Mouse (Mus musculus) forebrain, embryonic 15.5 days (tissue): ENCODE measurements around the gene Vps45. TPM values are rescaled to one million over a fixed set of nuclear protein-coding genes. Genes with fewer than 3 reads are reported as not detected.
"Not testable (repeated sequence)": the region's sequence is repeated elsewhere in the genome, so short reads cannot be mapped to it uniquely, and the experiment has no call there.

Experiments
- ATAC-seq: fragments of 200-750 bp; cut with Nextera tagmentation; replicated peaks from 2 replicates; pipeline ENCODE4 v1.8.0; 2017; ENCODE audit warnings: mild to moderate bottlenecking, moderate TSS enrichment, moderate library complexity
- H3K27ac ChIP-seq: fragments of 300-500 bp; sonication (generic); replicated peaks from 2 replicates; pipeline ENCODE4 v1.5.1; 2015; ENCODE audit warnings: mild to moderate bottlenecking, inconsistent platforms
- H3K27me3 ChIP-seq: fragments of 300-500 bp; sonication (generic); 2 replicates; pipeline ENCODE4 v1.6.1; 2015; ENCODE audit warnings: inconsistent platforms
- H3K36me3 ChIP-seq: fragments of 300-500 bp; sonication (generic); 2 replicates; pipeline ENCODE4 v1.6.1; 2015; ENCODE audit warnings: mild to moderate bottlenecking, inconsistent platforms
- H3K4me1 ChIP-seq: fragments of 300-500 bp; sonication (generic); 2 replicates; pipeline ENCODE4 v1.6.1; 2015; ENCODE audit warnings: inconsistent platforms
- H3K4me2 ChIP-seq: fragments of 300-500 bp; sonication (generic); replicated peaks from 2 replicates; pipeline ENCODE4 v1.6.1; 2015; ENCODE audit warnings: mild to moderate bottlenecking, inconsistent platforms
- H3K4me3 ChIP-seq: fragments of 300-500 bp; sonication (generic); 2 replicates; pipeline ENCODE4 v1.5.1; 2015; ENCODE audit warnings: mild to moderate bottlenecking, inconsistent platforms
- H3K9ac ChIP-seq: fragments of 300-500 bp; sonication (generic); replicated peaks from 2 replicates; pipeline ENCODE4 v1.6.1; 2015; ENCODE audit warnings: mild to moderate bottlenecking, inconsistent platforms
- H3K9me3 ChIP-seq: fragments of 300-500 bp; sonication (generic); 2 replicates; pipeline ENCODE4 v1.6.1; 2016; ENCODE audit warnings: inconsistent platforms
- WGBS: fragments of 180-500 bp; shearing (Covaris S2); methylation state at CpG from one replicate; pipeline ENCODE4 v1.1.7; 2015; ENCODE audit warnings: mixed read lengths; 5-methylcytosine and 5-hydroxymethylcytosine counted together
- polyA plus RNA-seq: library from polyadenylated mRNA; unstranded; fragments of >200 nt; fragmentation: Nextera tagmentation; extraction: Ambion mirVana; gene quantifications from 2 replicates; pipeline ENCODE4 v1.2.1, GENCODE M21; 2015

Vps45 gene
- polyA plus RNA-seq, 1 experiment from 2014 or later, result 65.6 TPM

- Histone ChIP-seq H3K4me2 (no peak overlapping the region), H3K27me3 (no peaks in the 10 kb centered on the region), H3K4me3 (no peak overlapping the region), H3K9ac (no peak overlapping the region), H3K4me1 (peaks cover 16% of the 10 kb centered on the region), H3K27ac (peak overlapping the region; percentile 27), H3K36me3 (no peaks in the 10 kb centered on the region), H3K9me3 (no peaks in the 10 kb centered on the region)
- 49% methylated on average over 8 of the region's 8 CpGs for WGBS
- ATAC-seq, result 0 out of 2 replicates have a peak, but pooled peaks have one; percentile 16
Observed at GRCm38 (mm10) chr3:95957359-95958148, 100.7 kb downstream of the Vps45 start.

- no peak for ATAC-seq
- no peak overlapping the region for H3K4me3 ChIP-seq
- WGBS, result 93% methylated on average over 5 of the region's 5 CpGs
- H3K4me1 ChIP-seq, result peaks cover 25% of the 10 kb centered on the region
- H3K9ac ChIP-seq, result no peak overlapping the region
- no peak overlapping the region for H3K4me2 ChIP-seq
- no peak overlapping the region for H3K27ac ChIP-seq
- H3K27me3 ChIP-seq, result no peaks in the 10 kb centered on the region
- H3K9me3 ChIP-seq, result no peaks in the 10 kb centered on the region
- no peaks in the 10 kb centered on the region for H3K36me3 ChIP-seq
Observed at GRCm38 (mm10) chr3:95955318-95955717, 102.9 kb downstream of the Vps45 start.

- H3K27me3 ChIP-seq, H3K36me3 ChIP-seq, H3K27ac ChIP-seq, H3K9me3 ChIP-seq, H3K4me3 ChIP-seq, ATAC-seq, H3K4me2 ChIP-seq, H3K9ac ChIP-seq: not testable (repeated sequence)
- H3K4me1 ChIP-seq, result peaks cover 25% of the 10 kb centered on the region
- 90% methylated on average over 12 of the region's 12 CpGs for WGBS
Observed at GRCm38 (mm10) chr3:95954648-95955173, 103.6 kb downstream of the Vps45 start.

GRCm38 (mm10) chr3:95953522-95953921 lies 104.7 kb downstream of the Vps45 start:
- 51% methylated on average over 3 of the region's 3 CpGs for WGBS
- Histone ChIP-seq H3K36me3 (no peaks in the 10 kb centered on the region), H3K27me3 (no peaks in the 10 kb centered on the region), H3K4me3 (no peak overlapping the region), H3K4me1 (peaks cover 25% of the 10 kb centered on the region), H3K27ac (peak overlapping the region; percentile 19), H3K9me3 (no peaks in the 10 kb centered on the region), H3K9ac (no peak overlapping the region), H3K4me2 (no peak overlapping the region)
- no peak for ATAC-seq

GRCm38 (mm10) chr3:95953023-95953422 lies 105.2 kb downstream of the Vps45 start:
- H3K36me3 ChIP-seq, result no peaks in the 10 kb centered on the region
- H3K9me3 ChIP-seq, result no peaks in the 10 kb centered on the region
- peaks cover 25% of the 10 kb centered on the region for H3K4me1 ChIP-seq
- no peaks in the 10 kb centered on the region for H3K27me3 ChIP-seq
- ATAC-seq, result no peak
- no peak overlapping the region for H3K4me2 ChIP-seq
- H3K4me3 ChIP-seq, result no peak overlapping the region
- H3K27ac ChIP-seq, result peak overlapping the region; percentile 19
- no peak overlapping the region for H3K9ac ChIP-seq

- 69% methylated on average over 12 of the region's 12 CpGs for WGBS
- Histone ChIP-seq H3K4me2 (peak overlapping the region; percentile 48), H3K4me1 (peaks cover 17% of the 10 kb centered on the region), H3K9ac (peak overlapping the region; percentile 71), H3K4me3 (peak overlapping the region; percentile 66), H3K27ac (peak overlapping the region; percentile 100)
- H3K9me3 ChIP-seq, H3K36me3 ChIP-seq, H3K27me3 ChIP-seq: not testable (repeated sequence)
- peak; percentile 28 for ATAC-seq
Observed at GRCm38 (mm10) chr3:95951566-95951965, 106.7 kb downstream of the Vps45 start.

GRCm38 (mm10) chr3:95950763-95951551 lies 107.3 kb downstream of the Vps45 start:
- WGBS, result 1% methylated on average over 49 of the region's 49 CpGs
- H3K4me3 ChIP-seq, result peak overlapping the region; percentile 66
- H3K27ac ChIP-seq, result peak overlapping the region; percentile 100
- H3K9me3 ChIP-seq, result no peaks in the 10 kb centered on the region
- peak overlapping the region; percentile 48 for H3K4me2 ChIP-seq
- no peaks in the 10 kb centered on the region for H3K27me3 ChIP-seq
- peak; percentile 97 for ATAC-seq
- peak overlapping the region; percentile 71 for H3K9ac ChIP-seq
- peaks cover 4% of the 10 kb centered on the region; the same call in 1 of the 2 replicates for H3K36me3 ChIP-seq
- H3K4me1 ChIP-seq, result peaks cover 17% of the 10 kb centered on the region

Other genes starting within 250 kb of the Vps45 start
- 21.9 and 22.1 TPM in 2 replicates for gene Rprd2, start 239.6 kb downstream of the Vps45 start, polyA plus RNA-seq
- gene Prpf3, start 202.6 kb downstream of the Vps45 start, polyA plus RNA-seq, result 42.9 and 43.0 TPM in 2 replicates
- gene Mrps21, start 186.9 kb downstream of the Vps45 start, polyA plus RNA-seq, result 294 and 306 TPM in 2 replicates
- gene Ciart, start 176.2 kb downstream of the Vps45 start, polyA plus RNA-seq, result 4.3 TPM in 2 replicates
- gene BC028528, start 166.5 kb downstream of the Vps45 start, polyA plus RNA-seq, result 12.7 and 14.7 TPM in 2 replicates
- gene Aph1a, start 164.5 kb downstream of the Vps45 start, polyA plus RNA-seq, result 31.3 and 39.8 TPM in 2 replicates
- 10.5 and 14.0 TPM in 2 replicates for gene Car14, start 153.8 kb downstream of the Vps45 start, polyA plus RNA-seq
- gene Anp32e, start 129.2 kb downstream of the Vps45 start, polyA plus RNA-seq, result 196 and 207 TPM in 2 replicates
- gene Plekho1, start 62.5 kb downstream of the Vps45 start, polyA plus RNA-seq, result 87.6 and 90.5 TPM in 2 replicates
- gene Otud7b, start 46.1 kb upstream of the Vps45 start, polyA plus RNA-seq, result 8.3 and 9.8 TPM in 2 replicates
- gene Mtmr11, start 103.5 kb upstream of the Vps45 start, polyA plus RNA-seq, result 10.0 and 11.2 TPM in 2 replicates
- gene Sf3b4, start 113.9 kb upstream of the Vps45 start, polyA plus RNA-seq, result 151 and 155 TPM in 2 replicates
- 69.1 and 73.3 TPM in 2 replicates for gene Sv2a, start 122.7 kb upstream of the Vps45 start, polyA plus RNA-seq
- gene Bola1, start 161.2 kb upstream of the Vps45 start, polyA plus RNA-seq, result 71.8 and 75.5 TPM in 2 replicates
- gene Hist2h2ab, start 161.4 kb upstream of the Vps45 start, polyA plus RNA-seq, result 0.46 TPM in 1 of 2 replicates, not detected in the other
- 4.7 and 6.8 TPM in 2 replicates for gene Hist2h2ac, start 162.4 kb upstream of the Vps45 start, polyA plus RNA-seq
- gene Hist2h2be, start 162.7 kb upstream of the Vps45 start, polyA plus RNA-seq, result 9.1 and 9.7 TPM in 2 replicates
- gene Hist2h3c2, start 180.7 kb upstream of the Vps45 start, polyA plus RNA-seq, result 6.7 and 8.0 TPM in 2 replicates
- 51.6 and 60.6 TPM in 2 replicates for gene Hist2h2aa2, start 181.8 kb upstream of the Vps45 start, polyA plus RNA-seq
- gene Hist2h2aa1, start 187.0 kb upstream of the Vps45 start, polyA plus RNA-seq, result 25.1 and 32.2 TPM in 2 replicates
- gene Hist2h3c1, start 188.2 kb upstream of the Vps45 start, polyA plus RNA-seq, result 0.62 TPM in 1 of 2 replicates, not detected in the other
- gene Hist2h4, start 204.8 kb upstream of the Vps45 start, polyA plus RNA-seq, result 10.1 and 10.9 TPM in 2 replicates
- 42.5 and 47.6 TPM in 2 replicates for gene Hist2h3b, start 210.2 kb upstream of the Vps45 start, polyA plus RNA-seq
- 7.1 and 9.9 TPM in 2 replicates for gene Hist2h2bb, start 211.3 kb upstream of the Vps45 start, polyA plus RNA-seq
- 0.97 and 1.4 TPM in 2 replicates for gene Fcgr1, start 235.5 kb upstream of the Vps45 start, polyA plus RNA-seq